Mouse (Mus musculus) olfactory bulb, adult 2 months (tissue): ENCODE results near the gene Pds5a. TPM values are rescaled to one million over a fixed set of nuclear protein-coding genes. Genes with fewer than 3 reads are reported as not detected.
"Not testable (repeated sequence)": the region's sequence is repeated elsewhere in the genome, so short reads cannot be mapped to it uniquely, and the experiment has no call there.

Experiments
- H3K27ac ChIP-seq: fragments of 200-500 bp; 2 replicates; pipeline ENCODE4 v1.5.1; 2012; ENCODE audit warnings: low read depth, low read length; ENCODE audit not compliant: insufficient read depth
- H3K4me1 ChIP-seq: fragments of 200-500 bp; 2 replicates; pipeline ENCODE4 v1.6.1; 2012; ENCODE audit warnings: low read length; ENCODE audit not compliant: control insufficient read depth, insufficient read depth
- H3K4me3 ChIP-seq: fragments of 200-500 bp; 2 replicates; pipeline ENCODE4 v1.5.1; 2012; ENCODE audit warnings: mild to moderate bottlenecking, low read depth, low read length, moderate library complexity; ENCODE audit not compliant: insufficient read depth
- CTCF ChIP-seq: fragments of 200-500 bp; IDR thresholded peaks from 2 replicates; pipeline ENCODE4 v1.5.1; 2012; ENCODE audit warnings: low read depth, mild to moderate bottlenecking, low read length, moderate library complexity; ENCODE audit not compliant: insufficient read depth
- POLR2A ChIP-seq: fragments of 200-500 bp; IDR thresholded peaks from 2 replicates; pipeline ENCODE4 v1.6.1; 2012; ENCODE audit warnings: mild to moderate bottlenecking, low read depth, low read length, moderate library complexity; ENCODE audit not compliant: insufficient read depth
- WGBS: fragments of 180-500 bp; shearing (Covaris S2); methylation state at CpG from one replicate; pipeline ENCODE4 v1.1.7; 2018; 5-methylcytosine and 5-hydroxymethylcytosine counted together
- polyA plus RNA-seq: library from polyadenylated mRNA; stranded (reverse); fragments of >200 nt; gene quantifications from 2 replicates; pipeline ENCODE4 v1.2.4, GENCODE M21; 2012; ENCODE audit warnings: low replicate concordance; ENCODE audit not compliant: missing spikeins, insufficient read depth, insufficient read length

The Pds5a gene
- 468 TPM in 1 of 2 replicates, not detected in the other for polyA plus RNA-seq

GRCm38 (mm10) chr5:65697836-65698758 is at the start of gene Pds5a:
Pds5a (minus strand) TSS chr5:65698273.
- peak within 1 kb of the TSS; percentile 85 for H3K4me3 ChIP-seq
- H3K4me1 ChIP-seq: 0 out of 2 replicates have a peak, but pooled peaks cover 5% of the 10 kb centered on the region
- 11% methylated on average over 139 of the region's 140 CpGs for WGBS
- TF ChIP-seq POLR2A (peak; percentile 52; the same call in 1 of the 2 replicates), CTCF (peak; percentile 52; the same call in 1 of the 2 replicates)
- H3K27ac ChIP-seq: peak within 1 kb of the TSS; percentile 59

GRCm38 (mm10) chr5:65746908-65747307 is 48.8 kb upstream of the Pds5a start:
- H3K4me3 ChIP-seq: no peak overlapping the region
- no peak overlapping the region for H3K27ac ChIP-seq
- no peaks in the 10 kb centered on the region for H3K4me1 ChIP-seq
- 92% methylated on average over 5 of the region's 5 CpGs for WGBS
- TF ChIP-seq POLR2A (no peak), CTCF (no peak)

GRCm38 (mm10) chr5:65739366-65739765 is 41.3 kb upstream of the Pds5a start:
- Histone ChIP-seq H3K4me1 (no peaks in the 10 kb centered on the region), H3K4me3 (no peak overlapping the region), H3K27ac (no peak overlapping the region)
- WGBS: 96% methylated on average over 3 of the region's 3 CpGs
- TF ChIP-seq POLR2A (no peak), CTCF (no peak)

- TF ChIP-seq CTCF (no peak), POLR2A (no peak)
- 71% methylated on average over 2 of the region's 2 CpGs for WGBS
- Histone ChIP-seq H3K27ac (no peak overlapping the region), H3K4me1 (no peaks in the 10 kb centered on the region), H3K4me3 (no peak overlapping the region)
These were observed 37.5 kb upstream of the Pds5a start for GRCm38 (mm10) chr5:65735601-65736000.

- WGBS: 58% methylated on average over 9 of the region's 9 CpGs
- Histone ChIP-seq H3K4me3 (no peak overlapping the region), H3K27ac (no peak overlapping the region), H3K4me1 (no peaks in the 10 kb centered on the region)
- TF ChIP-seq CTCF (no peak), POLR2A (no peak)
These were observed 33.3 kb upstream of the Pds5a start for GRCm38 (mm10) chr5:65731173-65732007.

GRCm38 (mm10) chr5:65724311-65725054 is 26.4 kb upstream of the Pds5a start:
- WGBS: 2% methylated on average over 23 of the region's 23 CpGs
- no peak overlapping the region; the same call in 1 of the 2 replicates for H3K27ac ChIP-seq
- H3K4me3 ChIP-seq: peak overlapping the region; percentile 46
- TF ChIP-seq POLR2A (no peak), CTCF (0 out of 2 replicates have a peak, but pooled peaks have one; percentile 13)
- H3K4me1 ChIP-seq: peaks cover 2% of the 10 kb centered on the region; the same call in 1 of the 2 replicates

GRCm38 (mm10) chr5:65718368-65718767 is 20.3 kb upstream of the Pds5a start:
- 32% methylated on average over 3 of the region's 3 CpGs for WGBS
- Histone ChIP-seq H3K27ac (no peak overlapping the region), H3K4me1 (no peaks in the 10 kb centered on the region), H3K4me3 (no peak overlapping the region)
- no peak for TF ChIP-seq CTCF
- no peak for TF ChIP-seq POLR2A

- H3K27ac ChIP-seq, H3K4me1 ChIP-seq, H3K4me3 ChIP-seq: not testable (repeated sequence)
- WGBS: 97% methylated on average over 8 of the region's 8 CpGs
These were observed 19.8 kb upstream of the Pds5a start for GRCm38 (mm10) chr5:65717903-65718211.
